Mouse (Mus musculus) small intestine, adult 2 months (tissue): ENCODE data around the gene Psg22.
"Not testable (repeated sequence)": the region's sequence is repeated elsewhere in the genome, so short reads cannot be mapped to it uniquely, and the experiment has no call there.

Experiments used
- CTCF ChIP-seq: fragments of 200-500 bp; IDR thresholded peaks from 2 replicates; pipeline ENCODE4 v1.5.1; 2012; ENCODE audit warnings: low read depth, mild to moderate bottlenecking, control low read depth, inconsistent platforms, low read length, moderate library complexity, mixed read lengths; ENCODE audit not compliant: insufficient replicate concordance, insufficient read length; ENCODE audit errors: extremely low read depth
- POLR2A ChIP-seq: fragments of 200-500 bp; IDR thresholded peaks from 2 replicates; pipeline ENCODE4 v1.6.1; 2012; ENCODE audit warnings: low read depth, mild to moderate bottlenecking, control low read depth, inconsistent platforms, low read length, moderate library complexity

DNA sequence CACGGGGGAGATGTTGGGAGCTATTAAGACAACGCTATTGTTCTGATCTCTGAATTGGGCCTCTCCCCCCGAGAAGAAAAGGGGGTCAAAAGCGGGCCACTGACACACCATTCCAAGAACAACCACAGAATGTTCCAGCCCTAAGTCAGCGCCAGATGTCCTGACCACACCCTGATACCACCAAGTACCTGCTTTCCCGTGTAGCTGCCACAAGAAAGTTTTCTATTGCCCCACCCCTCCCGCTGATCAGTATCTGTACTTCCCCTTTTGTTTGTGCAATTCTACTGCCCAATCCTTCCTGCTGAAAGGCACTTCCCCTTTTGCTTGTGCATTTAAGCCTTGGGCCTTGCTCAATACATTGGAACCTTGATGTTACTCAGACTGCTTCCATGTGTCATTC is 42.3 kb downstream of the Psg22 start:
- TF ChIP-seq CTCF, POLR2A: not testable (repeated sequence)
